Mouse (Mus musculus) heart, embryonic 16.5 days (tissue): ENCODE data around the gene 1110059E24Rik. TPM values are rescaled to one million over a fixed set of nuclear protein-coding genes. Genes with fewer than 3 reads are reported as not detected.
A peak's percentile ranks its signal among the peaks of the same experiment; 100 is the strongest.

Source experiments
- ATAC-seq: fragments of 200-750 bp; cut with Nextera tagmentation; replicated peaks from 2 replicates; pipeline ENCODE4 v1.8.0; 2017; ENCODE audit warnings: moderate number of reproducible peaks; ENCODE audit not compliant: insufficient read depth, low FRiP score; ENCODE audit errors: extremely low read depth
- H3K27ac ChIP-seq: fragments of 300-500 bp; sonication (generic); 2 replicates; pipeline ENCODE4 v1.5.1; 2014; ENCODE audit warnings: mild to moderate bottlenecking, low read length, control low read depth, moderate library complexity
- H3K27me3 ChIP-seq: fragments of 300-500 bp; sonication (generic); 2 replicates; pipeline ENCODE4 v1.6.1; 2014; ENCODE audit warnings: low read length, mixed read lengths; ENCODE audit not compliant: control insufficient read depth, insufficient read depth
- H3K36me3 ChIP-seq: fragments of 300-500 bp; sonication (generic); 2 replicates; pipeline ENCODE4 v1.6.1; 2014; ENCODE audit not compliant: control insufficient read depth, insufficient read depth
- H3K4me1 ChIP-seq: fragments of 300-500 bp; sonication (generic); 2 replicates; pipeline ENCODE4 v1.6.1; 2014; ENCODE audit warnings: low read length, mixed read lengths; ENCODE audit not compliant: control insufficient read depth, insufficient read depth
- H3K4me2 ChIP-seq: fragments of 300-500 bp; sonication (generic); 2 replicates; pipeline ENCODE4 v1.6.1; 2014; ENCODE audit warnings: low read depth, mild to moderate bottlenecking, control low read depth, low read length
- H3K4me3 ChIP-seq: fragments of 300-500 bp; sonication (generic); 2 replicates; pipeline ENCODE4 v1.5.1; 2014; ENCODE audit warnings: mild to moderate bottlenecking, control low read depth, low read length
- H3K9ac ChIP-seq: fragments of 300-500 bp; sonication (generic); 2 replicates; pipeline ENCODE4 v1.6.1; 2014; ENCODE audit warnings: low read length, control low read depth
- H3K9me3 ChIP-seq: fragments of 300-500 bp; sonication (generic); replicated peaks from 2 replicates; pipeline ENCODE4 v1.6.1; 2016; ENCODE audit warnings: low read length; ENCODE audit not compliant: control insufficient read depth
- WGBS: fragments of 180-500 bp; shearing (Covaris S2); extraction: QIAGEN DNeasy Blood & Tissue Kit; methylation state at CpG from one replicate; pipeline ENCODE4 v1.1.7; 2014; 5-methylcytosine and 5-hydroxymethylcytosine counted together
- polyA plus RNA-seq: library from polyadenylated mRNA; unstranded; fragments of >200 nt; fragmentation: Nextera tagmentation; extraction: Ambion mirVana; gene quantifications from 2 replicates; pipeline ENCODE4 v1.2.1, GENCODE M21; 2015

The 1110059E24Rik gene
- polyA plus RNA-seq, 1 experiment from 2014 or later = 43.0 TPM

DNA sequence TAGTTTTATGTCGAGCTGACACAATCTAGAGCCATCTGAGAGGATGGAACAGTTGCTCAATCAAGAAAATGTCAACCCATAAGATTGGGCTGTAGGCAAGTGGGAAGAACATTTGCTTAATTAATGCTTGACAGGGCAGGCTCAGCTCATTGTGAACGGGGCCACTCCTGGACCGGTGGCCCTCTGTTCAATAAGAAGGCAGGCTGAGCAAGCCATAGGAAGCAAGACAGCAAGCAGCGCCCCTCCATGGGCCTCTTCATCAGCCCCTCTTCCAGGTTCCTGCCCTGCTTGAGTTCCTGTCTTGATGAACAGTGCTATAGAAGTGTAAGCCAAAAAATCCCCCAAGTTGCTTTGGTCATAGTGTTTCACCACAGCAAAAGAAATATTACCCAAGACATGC, 65.2 kb downstream of the 1110059E24Rik start:
- Histone ChIP-seq H3K4me2 (no peak overlapping the region), H3K9me3 (no peaks in the 10 kb centered on the region; the same call in 1 of the 2 replicates), H3K9ac (no peak overlapping the region), H3K27me3 (no peaks in the 10 kb centered on the region), H3K4me3 (no peak overlapping the region), H3K4me1 (no peaks in the 10 kb centered on the region), H3K27ac (no peak overlapping the region), H3K36me3 (peaks cover 2% of the 10 kb centered on the region; the same call in 1 of the 2 replicates)
- WGBS = 68% methylated on average over 4 of the region's 4 CpGs
- ATAC-seq = no peak

DNA sequence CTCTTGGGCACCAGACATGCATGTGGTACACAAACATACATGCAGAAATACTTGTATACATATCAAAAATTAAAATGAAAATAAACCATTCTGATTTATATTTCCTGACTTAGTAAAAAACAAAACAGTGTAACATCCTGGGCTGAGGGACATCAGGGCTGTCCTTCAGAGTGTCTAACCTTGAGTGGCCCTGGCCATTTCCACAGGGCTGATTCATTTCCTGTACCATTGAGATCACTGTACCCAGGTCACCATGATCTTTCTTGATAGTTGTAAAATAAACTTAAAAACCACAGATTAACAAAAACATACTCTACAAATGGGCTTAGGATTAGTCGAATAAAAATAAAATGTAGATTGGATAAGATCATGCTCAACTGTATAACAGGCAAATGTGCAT, 66.2 kb downstream of the 1110059E24Rik start:
- Histone ChIP-seq H3K36me3 (no peaks in the 10 kb centered on the region), H3K9ac (no peak overlapping the region), H3K4me2 (no peak overlapping the region), H3K27ac (no peak overlapping the region), H3K9me3 (no peaks in the 10 kb centered on the region), H3K27me3 (no peaks in the 10 kb centered on the region), H3K4me3 (no peak overlapping the region), H3K4me1 (no peaks in the 10 kb centered on the region; the same call in 1 of the 2 replicates)
- 88% methylated on average over 1 of the region's 1 CpGs for WGBS
- ATAC-seq = no peak

DNA sequence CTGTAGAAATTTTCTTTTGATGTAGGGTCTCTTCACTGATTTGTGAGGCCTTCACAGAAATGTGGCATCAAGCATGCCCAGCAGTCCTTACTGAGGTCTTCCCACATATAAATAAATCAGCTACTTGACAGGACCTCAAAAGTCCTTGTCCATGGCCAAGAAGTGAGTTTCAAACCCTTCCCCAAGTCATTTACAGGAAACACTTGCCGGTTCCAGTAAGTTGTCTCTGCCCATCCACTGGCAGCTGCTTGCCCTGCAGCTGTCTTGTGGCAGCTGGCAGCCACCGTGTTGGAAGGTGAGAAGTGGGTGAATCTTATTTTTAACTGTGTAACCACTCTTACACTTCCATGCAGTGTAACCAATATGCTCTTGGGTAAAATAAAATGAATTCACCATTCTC, 66.9 kb downstream of the 1110059E24Rik start:
- Histone ChIP-seq H3K4me2 (no peak overlapping the region), H3K27ac (no peak overlapping the region), H3K4me3 (no peak overlapping the region), H3K36me3 (no peaks in the 10 kb centered on the region), H3K9me3 (no peaks in the 10 kb centered on the region), H3K9ac (no peak overlapping the region), H3K27me3 (no peaks in the 10 kb centered on the region), H3K4me1 (peaks cover 2% of the 10 kb centered on the region; the same call in 1 of the 2 replicates)
- ATAC-seq = no peak
- WGBS = 60% methylated on average over 2 of the region's 2 CpGs

DNA sequence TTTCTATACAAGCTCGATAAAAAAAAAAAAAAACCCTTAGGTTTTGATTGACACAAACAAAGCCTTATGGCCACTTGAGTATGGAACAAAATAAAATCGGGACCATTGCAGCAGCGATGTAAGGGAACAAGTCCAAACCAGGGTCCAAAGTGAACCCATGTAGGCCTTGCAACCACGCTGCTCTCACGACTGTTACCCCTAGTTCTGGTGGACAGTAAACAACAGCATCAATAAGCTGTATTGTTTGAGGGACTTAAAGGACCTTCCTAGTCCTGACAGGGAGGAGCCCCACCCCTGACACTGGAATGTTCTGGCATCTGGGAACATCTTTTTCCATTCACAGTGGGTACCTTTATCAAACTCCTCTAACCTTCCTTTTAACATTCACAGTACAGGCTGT, 68.8 kb downstream of the 1110059E24Rik start:
- peaks cover 2% of the 10 kb centered on the region; the same call in 1 of the 2 replicates for H3K4me1 ChIP-seq
- no peak overlapping the region for H3K4me2 ChIP-seq
- H3K27me3 ChIP-seq = no peaks in the 10 kb centered on the region
- WGBS = 79% methylated on average over 5 of the region's 5 CpGs
- H3K4me3 ChIP-seq = no peak overlapping the region
- H3K9ac ChIP-seq = no peak overlapping the region
- ATAC-seq = no peak
- H3K27ac ChIP-seq = no peak overlapping the region
- no peaks in the 10 kb centered on the region for H3K9me3 ChIP-seq
- no peaks in the 10 kb centered on the region for H3K36me3 ChIP-seq

GRCm38 (mm10) chr19:21583523-21583984, 69.2 kb downstream of the 1110059E24Rik start:
- no peaks in the 10 kb centered on the region for H3K27me3 ChIP-seq
- H3K4me2 ChIP-seq = no peak overlapping the region
- ATAC-seq = no peak
- H3K27ac ChIP-seq = no peak overlapping the region
- peaks cover 2% of the 10 kb centered on the region; the same call in 1 of the 2 replicates for H3K4me1 ChIP-seq
- H3K4me3 ChIP-seq = no peak overlapping the region
- no peaks in the 10 kb centered on the region for H3K9me3 ChIP-seq
- 79% methylated on average over 4 of the region's 4 CpGs for WGBS
- no peaks in the 10 kb centered on the region for H3K36me3 ChIP-seq
- H3K9ac ChIP-seq = no peak overlapping the region

GRCm38 (mm10) chr19:21581404-21581803, 71.4 kb downstream of the 1110059E24Rik start:
- H3K27me3 ChIP-seq = no peaks in the 10 kb centered on the region
- H3K9me3 ChIP-seq = no peaks in the 10 kb centered on the region
- H3K9ac ChIP-seq = no peak overlapping the region
- WGBS = 31% methylated on average over 6 of the region's 6 CpGs
- H3K36me3 ChIP-seq = no peaks in the 10 kb centered on the region
- peaks cover 8% of the 10 kb centered on the region; the same call in 1 of the 2 replicates for H3K4me1 ChIP-seq
- no peak for ATAC-seq
- H3K27ac ChIP-seq = no peak overlapping the region
- peak overlapping the region; percentile 8; the same call in 1 of the 2 replicates for H3K4me2 ChIP-seq
- no peak overlapping the region for H3K4me3 ChIP-seq

DNA sequence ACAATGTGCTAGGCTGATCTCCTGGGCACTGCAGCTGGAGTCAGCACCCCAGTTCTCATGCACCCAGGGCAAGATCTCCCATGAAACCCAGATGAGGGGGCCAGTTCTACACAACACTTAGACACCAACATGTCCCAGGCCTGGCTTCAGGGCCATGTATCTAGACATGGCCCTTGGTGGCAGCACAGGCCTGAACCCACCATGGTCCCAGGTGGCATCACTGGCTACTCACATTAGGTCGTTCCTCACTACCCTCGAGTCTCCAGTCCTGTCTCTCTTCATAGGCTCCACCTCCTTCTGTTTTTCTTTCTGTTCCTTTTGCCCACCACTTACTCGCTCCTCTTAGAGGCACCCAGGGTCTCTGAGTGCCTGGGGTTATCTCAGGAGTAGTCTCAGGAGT, 72.9 kb downstream of the 1110059E24Rik start:
- H3K9ac ChIP-seq = no peak overlapping the region
- H3K4me1 ChIP-seq = peaks cover 8% of the 10 kb centered on the region; the same call in 1 of the 2 replicates
- no peak for ATAC-seq
- 74% methylated on average over 3 of the region's 3 CpGs for WGBS
- H3K4me2 ChIP-seq = no peak overlapping the region
- H3K36me3 ChIP-seq = no peaks in the 10 kb centered on the region
- no peak overlapping the region for H3K4me3 ChIP-seq
- no peaks in the 10 kb centered on the region for H3K27me3 ChIP-seq
- H3K9me3 ChIP-seq = no peaks in the 10 kb centered on the region
- no peak overlapping the region for H3K27ac ChIP-seq

GRCm38 (mm10) chr19:21577443-21577842, 75.3 kb downstream of the 1110059E24Rik start:
- no peak overlapping the region for H3K27ac ChIP-seq
- no peaks in the 10 kb centered on the region for H3K27me3 ChIP-seq
- no peaks in the 10 kb centered on the region for H3K9me3 ChIP-seq
- no peaks in the 10 kb centered on the region for H3K36me3 ChIP-seq
- H3K9ac ChIP-seq = no peak overlapping the region
- H3K4me1 ChIP-seq = peaks cover 13% of the 10 kb centered on the region
- 35% methylated on average over 3 of the region's 3 CpGs for WGBS
- no peak for ATAC-seq
- H3K4me2 ChIP-seq = no peak overlapping the region
- no peak overlapping the region for H3K4me3 ChIP-seq

GRCm38 (mm10) chr19:21571986-21572385, 80.8 kb downstream of the 1110059E24Rik start:
- no peaks in the 10 kb centered on the region for H3K27me3 ChIP-seq
- H3K4me3 ChIP-seq = no peak overlapping the region; the same call in 1 of the 2 replicates
- H3K27ac ChIP-seq = peak overlapping the region; percentile 72
- H3K4me1 ChIP-seq = peaks cover 17% of the 10 kb centered on the region
- H3K4me2 ChIP-seq = peak overlapping the region; percentile 50
- ATAC-seq = 0 out of 2 replicates have a peak, but pooled peaks have one; percentile 26
- 33% methylated on average over 7 of the region's 7 CpGs for WGBS
- H3K9me3 ChIP-seq = no peaks in the 10 kb centered on the region
- H3K9ac ChIP-seq = no peak overlapping the region
- no peaks in the 10 kb centered on the region for H3K36me3 ChIP-seq
